Mouse (Mus musculus) retina, embryonic 14.5 days (tissue): ENCODE results near the gene Hdac4.

Experiments
- DNase-seq: peaks from one replicate; pipeline ENCODE4 v3.0.0-alpha.2; 2015; ENCODE audit warnings: low spot score

The Hdac4 gene

GRCm38 (mm10) chr1:92178021-92178895 lies 17.2 kb downstream of the Hdac4 start:
- peak; percentile 78 for DNase-seq

GRCm38 (mm10) chr1:92177599-92177998 lies 17.9 kb downstream of the Hdac4 start:
- DNase-seq: no peak

GRCm38 (mm10) chr1:92177196-92177595 lies 18.3 kb downstream of the Hdac4 start:
- no peak for DNase-seq

GRCm38 (mm10) chr1:92175266-92175665 lies 20.2 kb downstream of the Hdac4 start:
- DNase-seq: no peak

GRCm38 (mm10) chr1:92174898-92175255 lies 20.6 kb downstream of the Hdac4 start:
- DNase-seq: no peak

GRCm38 (mm10) chr1:92174251-92174897 lies 21.1 kb downstream of the Hdac4 start:
- DNase-seq: no peak

GRCm38 (mm10) chr1:92170616-92171235 lies 24.8 kb downstream of the Hdac4 start:
- DNase-seq: no peak

GRCm38 (mm10) chr1:92169776-92170055 lies 25.8 kb downstream of the Hdac4 start:
- no peak for DNase-seq

GRCm38 (mm10) chr1:92168900-92169775 lies 26.4 kb downstream of the Hdac4 start:
- no peak for DNase-seq

- DNase-seq: no peak
Observed at GRCm38 (mm10) chr1:92163932-92164331, 31.6 kb downstream of the Hdac4 start.

GRCm38 (mm10) chr1:92159804-92160203 lies 35.7 kb downstream of the Hdac4 start:
- no peak for DNase-seq

- DNase-seq: no peak
Observed at GRCm38 (mm10) chr1:92150201-92150600, 45.3 kb downstream of the Hdac4 start.

GRCm38 (mm10) chr1:92148527-92148926 lies 47.0 kb downstream of the Hdac4 start:
- DNase-seq: no peak

GRCm38 (mm10) chr1:92144868-92145534 lies 50.5 kb downstream of the Hdac4 start:
- DNase-seq: no peak

GRCm38 (mm10) chr1:92143331-92143895 lies 52.1 kb downstream of the Hdac4 start:
- no peak for DNase-seq

GRCm38 (mm10) chr1:92142793-92143192 lies 52.7 kb downstream of the Hdac4 start:
- DNase-seq: no peak

GRCm38 (mm10) chr1:92139001-92139400 lies 56.5 kb downstream of the Hdac4 start:
- DNase-seq: no peak

GRCm38 (mm10) chr1:92137136-92137848 lies 58.2 kb downstream of the Hdac4 start:
- DNase-seq: no peak

- DNase-seq: no peak
Observed at GRCm38 (mm10) chr1:92136362-92136761, 59.1 kb downstream of the Hdac4 start.

GRCm38 (mm10) chr1:92132181-92132580 lies 63.3 kb downstream of the Hdac4 start:
- no peak for DNase-seq
